Comparison of ENCODE assay signal across 11 mouse cellular contexts in the genomic region with DNA sequence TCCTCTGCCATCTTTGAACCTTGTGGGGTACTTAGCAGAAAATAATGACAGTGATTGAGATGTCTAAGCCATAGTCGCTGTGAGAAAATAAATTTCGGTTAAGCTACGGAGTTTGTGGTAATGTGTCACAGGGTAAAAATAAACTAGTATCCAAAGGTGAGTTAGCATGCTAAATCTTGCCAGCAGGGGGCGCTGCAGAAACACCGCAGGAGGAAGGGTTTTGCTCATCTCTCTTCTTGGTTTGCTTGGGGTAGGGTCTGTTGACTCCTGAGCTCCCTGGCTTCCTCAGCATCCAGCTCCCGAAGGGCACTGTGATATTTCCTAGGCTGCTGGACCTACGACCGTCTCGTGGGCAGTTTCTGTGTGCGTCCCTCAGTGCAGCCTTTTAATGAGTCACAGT. TPM values are rescaled to one million over a fixed set of nuclear protein-coding genes. Genes with fewer than 3 reads are reported as not detected.
DNase-seq lines count a peak whose midpoint lies in the region; ATAC-seq and TF ChIP-seq lines count a peak whose summit lies in the region.
"Had no signal": no experiment of that assay in that cellular context is flagged by ENCODE, and none has a peak within 500 bp of the region (broad histone marks: within the 10 kb centered on the region; RNA-seq: fewer than 3 reads in every experiment).

No protein-coding gene starts in this region.

- ATAC-seq in embryonic facial prominence, embryonic 11.5 days (replicated peaks; ENCODE audit: insufficient number of reproducible peaks, low FRiP score, low TSS enrichment, low read depth) = no peak
- ATAC-seq in forebrain, embryonic 12.5 days (ENCODE audit: low FRiP score) = no peak

- no peak overlapping the region for H3K4me3 ChIP-seq in ES-E14 (ENCODE audit: insufficient read depth in 1 of 2, low read depth in 1 of 2, low read length in 2 of 2, poor library complexity in 1 of 2, severe bottlenecking in 1 of 2)
- H3K4me3 ChIP-seq in embryonic facial prominence, embryonic 11.5 days (ENCODE audit: low read depth, low read length) = no peak overlapping the region
- no peak overlapping the region for H3K4me3 ChIP-seq in forebrain, embryonic 12.5 days (replicated peaks)
- H3K4me3 ChIP-seq: embryonic facial prominence, embryonic 12.5 days; limb, embryonic 15.5 days; stomach, embryonic 15.5 days had no signal

- no peak overlapping the region for H3K9ac ChIP-seq in ES-E14 (ENCODE audit: insufficient read depth, low read depth, low read length, poor library complexity, severe bottlenecking)
- H3K9ac ChIP-seq in embryonic facial prominence, embryonic 11.5 days (replicated peaks; ENCODE audit: low read length) = no peak overlapping the region
- H3K9ac ChIP-seq in forebrain, embryonic 12.5 days = no peak overlapping the region
- H3K9ac ChIP-seq: embryonic facial prominence, embryonic 12.5 days; limb, embryonic 15.5 days; stomach, embryonic 15.5 days had no signal

- H3K4me1 ChIP-seq in ES-E14 (ENCODE audit: control insufficient read depth in 2 of 2, insufficient read depth in 2 of 2, low read length in 2 of 2, poor library complexity in 1 of 2) = no peaks in the 10 kb centered on the region
- H3K4me1 ChIP-seq in embryonic facial prominence, embryonic 11.5 days (ENCODE audit: control insufficient read depth, insufficient read depth, low read length) = no peaks in the 10 kb centered on the region
- H3K4me1 ChIP-seq in forebrain, embryonic 12.5 days = no peaks in the 10 kb centered on the region
- H3K4me1 ChIP-seq: embryonic facial prominence, embryonic 12.5 days; limb, embryonic 15.5 days; stomach, embryonic 15.5 days had no signal

- no peak overlapping the region for H3K4me2 ChIP-seq in embryonic facial prominence, embryonic 11.5 days (ENCODE audit: low read depth, low read length)
- no peak overlapping the region for H3K4me2 ChIP-seq in forebrain, embryonic 12.5 days
- H3K4me2 ChIP-seq: embryonic facial prominence, embryonic 12.5 days; limb, embryonic 15.5 days; stomach, embryonic 15.5 days had no signal

- no peaks in the 10 kb centered on the region for H3K9me3 ChIP-seq in ES-E14 (ENCODE audit: control insufficient read depth, insufficient read depth, low read depth, low read length)
- H3K9me3 ChIP-seq in embryonic facial prominence, embryonic 11.5 days (replicated peaks; ENCODE audit: control insufficient read depth, low read length) = no peaks in the 10 kb centered on the region
- no peaks in the 10 kb centered on the region for H3K9me3 ChIP-seq in forebrain, embryonic 12.5 days
- H3K9me3 ChIP-seq: embryonic facial prominence, embryonic 12.5 days; limb, embryonic 15.5 days; stomach, embryonic 15.5 days had no signal

- no peak overlapping the region for H3K27ac ChIP-seq in ES-E14 (ENCODE audit: insufficient read depth, low read depth, low read length, poor library complexity, severe bottlenecking)
- H3K27ac ChIP-seq in embryonic facial prominence, embryonic 11.5 days (replicated peaks; ENCODE audit: low read depth, low read length) = no peak overlapping the region
- no peak overlapping the region for H3K27ac ChIP-seq in forebrain, embryonic 12.5 days
- H3K27ac ChIP-seq: embryonic facial prominence, embryonic 12.5 days; limb, embryonic 15.5 days; stomach, embryonic 15.5 days had no signal

- in situ Hi-C loops in ES-E14 (cut with MboI; ENCODE audit: low sequenced_read_pairs in 2 of 2, unreplicated experiment in 2 of 2) = no loop called here

- no peaks in the 10 kb centered on the region for H3K27me3 ChIP-seq in embryonic facial prominence, embryonic 11.5 days (ENCODE audit: control insufficient read depth, insufficient read depth, low read length)
- H3K27me3 ChIP-seq in forebrain, embryonic 12.5 days = no peaks in the 10 kb centered on the region
- H3K27me3 ChIP-seq: embryonic facial prominence, embryonic 12.5 days; limb, embryonic 15.5 days; stomach, embryonic 15.5 days had no signal

- no peaks in the 10 kb centered on the region for H3K36me3 ChIP-seq in ES-E14 (ENCODE audit: control insufficient read depth, insufficient read depth, low read length, poor library complexity, severe bottlenecking)
- H3K36me3 ChIP-seq in embryonic facial prominence, embryonic 11.5 days (replicated peaks; ENCODE audit: control insufficient read depth, insufficient read depth, low read depth, low read length) = no peaks in the 10 kb centered on the region
- no peaks in the 10 kb centered on the region for H3K36me3 ChIP-seq in forebrain, embryonic 12.5 days (replicated peaks)
- H3K36me3 ChIP-seq: embryonic facial prominence, embryonic 12.5 days; limb, embryonic 15.5 days; stomach, embryonic 15.5 days had no signal

- 52% methylated on average over 10 of the region's 10 CpGs for WGBS in embryonic facial prominence, embryonic 11.5 days
- WGBS in forebrain, embryonic 12.5 days = 60% methylated on average over 10 of the region's 10 CpGs

- peak; percentile 47 for DNase-seq in heart, postnatal 4 days
- DNase-seq in heart, adult 8-10 months (ENCODE audit: low spot score) = no peak
- DNase-seq in 3134 (ENCODE audit: extremely low read depth, insufficient read length, low spot score) = peak; percentile 33
- peak; percentile 30 for DNase-seq in ES-E14 (ENCODE audit: low read depth, low spot score)
- DNase-seq in embryonic facial prominence, embryonic 11.5 days (ENCODE audit: low spot score) = peak; percentile 25
- DNase-seq in naive thymus-derived CD4-positive, alpha-beta T cell, adult 2 months (ENCODE audit: low read depth) = peak; percentile 73
- DNase-seq in frontal cortex, postnatal 10 days (ENCODE audit: low spot score in 2 of 2) = no peak

TF ChIP-seq in ES-E14, 5 proteins besides CTCF, POLR2A, EP300 and RAD21:
- TF ChIP-seq ZNF384 (IDR thresholded peaks at IDR 0.05; ENCODE audit: low read depth, low read length) (no peak), ZC3H11A (IDR thresholded peaks at IDR 0.05; ENCODE audit: borderline replicate concordance, low read depth, low read length) (no peak), CHD2 (IDR thresholded peaks at IDR 0.05; ENCODE audit: low read depth, low read length) (no peak), MAFK (IDR thresholded peaks at IDR 0.05; ENCODE audit: insufficient read depth, low read depth, low read length) (no peak), HCFC1 (IDR thresholded peaks at IDR 0.05; ENCODE audit: borderline replicate concordance, insufficient read depth, low read length) (no peak)
TF ChIP-seq in ES-E14: peak in this region for 0.

RNA-seq across cellular contexts. Expression of gene Bloc1s6, which starts 12.7 kb away (rescaled TPM):
- 10 to 100 TPM; 12.8 to 16.0 TPM for total RNA-seq in heart, postnatal 4 days (2021)
- 10 to 100 TPM; 25.1 to 33.1 (median 29.1) TPM for total RNA-seq in heart, adult 8-10 months (2022)
- 7.1 and 11.6 TPM in 2 replicates for total RNA-seq in ES-E14 (2012; rRNA removed)
- 61.8 and 64.7 TPM in 2 replicates for polyA plus RNA-seq in embryonic facial prominence, embryonic 11.5 days (2014; fragmentation: Nextera tagmentation; extraction: Ambion mirVana)
- 76.1 and 82.4 TPM in 2 replicates for polyA plus RNA-seq in forebrain, embryonic 12.5 days (2016; fragmentation: Nextera tagmentation; extraction: Ambion mirVana)

RNA-seq across cellular contexts. Expression of gene Slc30a4, which starts 23.1 kb away (rescaled TPM):
- total RNA-seq in heart, postnatal 4 days (2021) = 10 to 100 TPM; 16.2 to 16.4 TPM
- total RNA-seq in heart, adult 8-10 months (2022) = 1 to 10 TPM; 8.1 to 9.4 (median 8.6) TPM
- 5.7 and 8.6 TPM in 2 replicates for total RNA-seq in ES-E14 (2012; rRNA removed)
- polyA plus RNA-seq in embryonic facial prominence, embryonic 11.5 days (2014; fragmentation: Nextera tagmentation; extraction: Ambion mirVana) = 9.7 and 12.9 TPM in 2 replicates
- polyA plus RNA-seq in forebrain, embryonic 12.5 days (2016; fragmentation: Nextera tagmentation; extraction: Ambion mirVana) = 6.9 and 7.1 TPM in 2 replicates

RNA-seq across cellular contexts. Expression of gene Sqor, which starts 39.4 kb away (rescaled TPM):
- 1 to 10 TPM; 8.6 to 8.7 TPM for total RNA-seq in heart, postnatal 4 days (2021)
- total RNA-seq in heart, adult 8-10 months (2022) = 10 to 100 TPM; 45.8 to 67.7 (median 56.3) TPM
- 0.26 and 1.3 TPM in 2 replicates for total RNA-seq in ES-E14 (2012; rRNA removed)
- 3.2 and 3.4 TPM in 2 replicates for polyA plus RNA-seq in embryonic facial prominence, embryonic 11.5 days (2014; fragmentation: Nextera tagmentation; extraction: Ambion mirVana)
- 1.8 and 1.9 TPM in 2 replicates for polyA plus RNA-seq in forebrain, embryonic 12.5 days (2016; fragmentation: Nextera tagmentation; extraction: Ambion mirVana)

Comparison
In these comparisons a context has a peak if more than half of its experiments do, and no peak if none do; other contexts are left out.
1. DNase-seq: peak in heart, postnatal 4 days (single experiment), 3134 (single experiment), ES-E14 (single experiment), embryonic facial prominence, embryonic 11.5 days (single experiment) and naive thymus-derived CD4-positive, alpha-beta T cell, adult 2 months (single experiment); none in heart, adult 8-10 months (single experiment) and frontal cortex, postnatal 10 days (0 of 2).
2. RNA of gene Sqor, which starts 39.4 kb away (total RNA-seq): 45.8 to 67.7 TPM in heart, adult 8-10 months; 8.6 to 8.7 TPM in heart, postnatal 4 days and 0.26 to 1.3 TPM in ES-E14; every median in the first group is over 4 times any median in the second.